Mouse (Mus musculus) kidney, postnatal 0 days (tissue): ENCODE measurements around the gene Rhot2. TPM values are rescaled to one million over a fixed set of nuclear protein-coding genes. Genes with fewer than 3 reads are reported as not detected.

Experiments
- ATAC-seq: fragments of 200-750 bp; cut with Nextera tagmentation; replicated peaks from 2 replicates; pipeline ENCODE4 v1.8.0; 2017; ENCODE audit warnings: low read depth, moderate number of reproducible peaks, moderate TSS enrichment, moderate library complexity; ENCODE audit not compliant: low FRiP score
- DNase-seq: peaks from one replicate; pipeline ENCODE4 v3.0.0-alpha.2; 2016; ENCODE audit warnings: low spot score
- H3K27ac ChIP-seq: fragments of 300-500 bp; sonication (generic); 2 replicates; pipeline ENCODE4 v1.5.1; 2014; ENCODE audit warnings: mild to moderate bottlenecking
- H3K27me3 ChIP-seq: fragments of 300-500 bp; sonication (generic); 2 replicates; pipeline ENCODE4 v1.6.1; 2014; ENCODE audit warnings: low read length, mixed read lengths; ENCODE audit not compliant: insufficient read depth
- H3K36me3 ChIP-seq: fragments of 300-500 bp; sonication (generic); 2 replicates; pipeline ENCODE4 v1.6.1; 2014; ENCODE audit warnings: low read length, mixed read lengths; ENCODE audit not compliant: insufficient read depth
- H3K4me1 ChIP-seq: fragments of 300-500 bp; sonication (generic); replicated peaks from 2 replicates; pipeline ENCODE4 v1.6.1; 2014; ENCODE audit warnings: antibody characterized with exemption, low read length, mixed read lengths; ENCODE audit not compliant: insufficient read depth
- H3K4me2 ChIP-seq: fragments of 300-500 bp; sonication (generic); 2 replicates; pipeline ENCODE4 v1.6.1; 2014; ENCODE audit warnings: mild to moderate bottlenecking, low read length, moderate library complexity, mixed read lengths
- H3K4me3 ChIP-seq: fragments of 300-500 bp; sonication (generic); replicated peaks from 2 replicates; pipeline ENCODE4 v1.5.1; 2014; ENCODE audit warnings: low read depth, low read length
- H3K9ac ChIP-seq: fragments of 300-500 bp; sonication (generic); 2 replicates; pipeline ENCODE4 v1.6.1; 2014; ENCODE audit warnings: low read depth, low read length
- H3K9me3 ChIP-seq: fragments of 300-500 bp; sonication (generic); replicated peaks from 2 replicates; pipeline ENCODE4 v1.6.1; 2016; ENCODE audit warnings: low read length, inconsistent platforms, mixed read lengths
- CTCF ChIP-seq: IDR thresholded peaks from 2 replicates; pipeline ENCODE4 v1.5.1; 2016; ENCODE audit warnings: antibody characterized with exemption, low read depth, mild to moderate bottlenecking, moderate library complexity
- WGBS: fragments of 180-500 bp; shearing (Covaris S2); extraction: QIAGEN DNeasy Blood & Tissue Kit; methylation state at CpG from one replicate; pipeline ENCODE4 v1.1.7; 2014; 5-methylcytosine and 5-hydroxymethylcytosine counted together
- polyA plus RNA-seq: library from polyadenylated mRNA; unstranded; fragments of >200 nt; fragmentation: Nextera tagmentation; extraction: Ambion mirVana; gene quantifications from 2 replicates; pipeline ENCODE4 v1.2.1, GENCODE M21; 2015

Gene Rhot2
- polyA plus RNA-seq, 1 experiment from 2014 or later = 21.1 TPM

GRCm38 (mm10) chr17:25827546-25828222, 17.0 kb downstream of the Rhot2 start:
- H3K9ac ChIP-seq = no peak overlapping the region
- no peaks in the 10 kb centered on the region for H3K9me3 ChIP-seq
- no peak for ATAC-seq
- 88% methylated on average over 22 of the region's 22 CpGs for WGBS
- no peak for TF ChIP-seq CTCF
- H3K27me3 ChIP-seq = no peaks in the 10 kb centered on the region
- H3K4me2 ChIP-seq = peak overlapping the region; percentile 66; the same call in 1 of the 2 replicates
- no peak for DNase-seq
- H3K4me3 ChIP-seq = no peak overlapping the region
- H3K4me1 ChIP-seq = peaks cover 37% of the 10 kb centered on the region
- peaks cover 34% of the 10 kb centered on the region for H3K36me3 ChIP-seq
- no peak overlapping the region for H3K27ac ChIP-seq

GRCm38 (mm10) chr17:25827011-25827410, 17.6 kb downstream of the Rhot2 start:
- Histone ChIP-seq H3K27me3 (no peaks in the 10 kb centered on the region), H3K4me1 (peaks cover 36% of the 10 kb centered on the region), H3K27ac (no peak overlapping the region), H3K4me3 (no peak overlapping the region), H3K4me2 (no peak overlapping the region), H3K9me3 (no peaks in the 10 kb centered on the region), H3K36me3 (peaks cover 34% of the 10 kb centered on the region), H3K9ac (no peak overlapping the region)
- ATAC-seq = no peak
- TF ChIP-seq CTCF = no peak
- no peak for DNase-seq
- 96% methylated on average over 13 of the region's 13 CpGs for WGBS

GRCm38 (mm10) chr17:25825984-25826570, 18.6 kb downstream of the Rhot2 start:
- no peak overlapping the region for H3K9ac ChIP-seq
- no peaks in the 10 kb centered on the region for H3K9me3 ChIP-seq
- ATAC-seq = no peak
- H3K4me1 ChIP-seq = peaks cover 27% of the 10 kb centered on the region
- H3K27me3 ChIP-seq = no peaks in the 10 kb centered on the region
- H3K36me3 ChIP-seq = peaks cover 30% of the 10 kb centered on the region
- no peak for TF ChIP-seq CTCF
- H3K4me2 ChIP-seq = no peak overlapping the region
- H3K4me3 ChIP-seq = no peak overlapping the region
- no peak for DNase-seq
- WGBS = 93% methylated on average over 27 of the region's 27 CpGs
- H3K27ac ChIP-seq = no peak overlapping the region

GRCm38 (mm10) chr17:25825311-25825710, 19.3 kb downstream of the Rhot2 start:
- Histone ChIP-seq H3K9ac (no peak overlapping the region), H3K4me1 (peaks cover 26% of the 10 kb centered on the region), H3K4me2 (no peak overlapping the region), H3K36me3 (peaks cover 22% of the 10 kb centered on the region), H3K9me3 (no peaks in the 10 kb centered on the region), H3K27me3 (peaks cover 2% of the 10 kb centered on the region; the same call in 1 of the 2 replicates), H3K4me3 (no peak overlapping the region), H3K27ac (no peak overlapping the region)
- no peak for ATAC-seq
- no peak for TF ChIP-seq CTCF
- WGBS = 86% methylated on average over 6 of the region's 6 CpGs
- DNase-seq = no peak

GRCm38 (mm10) chr17:25824362-25825142, 20.1 kb downstream of the Rhot2 start:
- DNase-seq (no peak), ATAC-seq (no peak)
- H3K27me3 ChIP-seq = peaks cover 9% of the 10 kb centered on the region
- H3K9ac ChIP-seq = peak overlapping the region; percentile 58
- H3K36me3 ChIP-seq = peaks cover 19% of the 10 kb centered on the region; the same call in 1 of the 2 replicates
- WGBS = 68% methylated on average over 17 of the region's 17 CpGs
- peak overlapping the region; percentile 77 for H3K4me2 ChIP-seq
- no peak overlapping the region; the same call in 1 of the 2 replicates for H3K27ac ChIP-seq
- no peaks in the 10 kb centered on the region for H3K9me3 ChIP-seq
- peak overlapping the region; percentile 51 for H3K4me3 ChIP-seq
- H3K4me1 ChIP-seq = peaks cover 20% of the 10 kb centered on the region
- no peak for TF ChIP-seq CTCF

- no peak within 1 kb of the TSS; the same call in 1 of the 2 replicates for H3K27ac ChIP-seq
These were observed 21.2 kb downstream of the Rhot2 start, which contains the start of gene Wdr24 for GRCm38 (mm10) chr17:25823452-25823851. Gene Wdr24, plus strand, starts transcription at chr17:25823627.

More at GRCm38 (mm10) chr17:25823452-25823851, 21.2 kb downstream of the Rhot2 start, which contains the start of gene Wdr24:
- Histone ChIP-seq H3K9ac (peak within 1 kb of the TSS; percentile 58), H3K4me1 (peaks cover 16% of the 10 kb centered on the region), H3K9me3 (no peaks in the 10 kb centered on the region), H3K4me3 (peak within 1 kb of the TSS; percentile 51), H3K27me3 (peaks cover 15% of the 10 kb centered on the region), H3K4me2 (peak within 1 kb of the TSS; percentile 77), H3K36me3 (peaks cover 19% of the 10 kb centered on the region; the same call in 1 of the 2 replicates)
- WGBS = under 1% methylated on average over 18 of the region's 18 CpGs
- no peak; the same call in 1 of the 2 replicates for TF ChIP-seq CTCF
- peak; percentile 31; the same call in 1 of the 2 replicates for ATAC-seq
- DNase-seq = peak; percentile 94
